Mouse (Mus musculus) urinary bladder, postnatal 36 days (tissue): Measurements from ENCODE around the gene Trim43b.
"Not testable (repeated sequence)": the region's sequence is repeated elsewhere in the genome, so short reads cannot be mapped to it uniquely, and the experiment has no call there.

Experiments used
- DNase-seq, 2 experiments: peaks; one replicate each; pipeline ENCODE4 v3.0.0; 2022; ENCODE audit warnings: low spot score in 2 of 2, mixed read lengths in 1 of 2

The Trim43b gene

DNA sequence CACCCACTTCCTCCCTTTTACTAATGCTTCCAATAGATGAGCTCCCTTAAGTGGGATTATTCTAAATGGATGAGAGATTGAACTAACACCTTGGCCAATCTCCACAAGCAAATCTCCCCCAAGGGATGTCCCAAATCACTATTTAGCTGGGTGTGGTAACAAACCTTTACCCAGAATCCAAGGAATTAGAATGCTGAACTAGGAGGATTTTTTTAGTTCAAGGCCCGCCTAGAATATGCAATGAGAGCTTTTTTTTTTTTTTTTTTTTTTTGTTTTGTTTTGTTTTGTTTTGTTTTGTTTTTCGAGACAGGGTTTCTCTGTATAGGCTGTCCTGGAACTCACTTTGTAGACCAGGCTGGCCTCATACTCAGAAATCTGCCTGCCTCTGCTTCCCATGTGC is at the start of gene Trim43b:
Gene Trim43b (minus strand): TSS at position 101 of the 400 bp plus-strand sequence.
- DNase-seq, result not testable (repeated sequence)

DNA sequence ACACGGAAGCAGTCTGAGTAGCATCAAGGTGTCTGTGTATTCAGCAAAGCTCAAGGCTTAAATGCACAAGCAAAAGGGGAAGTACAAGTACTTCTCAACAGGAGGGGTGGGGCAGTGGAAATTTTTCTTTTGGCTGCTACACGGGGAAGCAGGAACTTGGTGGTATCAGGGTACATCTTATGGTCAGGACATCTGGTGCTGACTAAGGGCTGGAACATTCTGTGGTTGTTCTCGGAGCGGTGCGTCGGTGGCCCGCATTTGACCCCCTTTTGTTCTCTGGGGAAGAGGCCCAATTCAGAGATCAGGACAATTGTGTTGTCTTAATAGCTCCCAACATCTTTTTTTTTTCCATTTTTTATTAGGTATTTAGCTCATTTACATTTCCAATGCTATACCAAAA is 11.9 kb upstream of the Trim43b start:
- DNase-seq, result not testable (repeated sequence)

DNA sequence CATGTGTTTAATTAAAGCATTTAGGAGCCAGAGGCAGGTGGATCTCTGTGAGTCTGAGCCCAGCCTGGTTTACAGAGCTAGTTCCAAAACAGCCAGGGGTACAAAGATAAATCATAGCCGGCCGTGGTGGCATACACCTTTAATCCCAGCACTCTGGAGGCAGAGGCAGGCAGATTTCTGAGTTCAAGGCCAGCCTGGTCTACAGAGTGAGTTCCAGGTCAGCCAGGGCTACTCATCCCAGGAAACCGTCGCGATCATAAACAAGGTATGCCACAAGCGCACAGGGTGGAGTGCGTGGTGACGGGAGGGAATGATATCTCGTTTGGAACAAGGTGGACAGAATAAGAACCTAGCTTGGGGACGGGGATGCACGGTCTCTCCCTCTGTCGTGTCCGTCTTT is 5.9 kb downstream of the Trim43b start:
- not testable (repeated sequence) for DNase-seq

DNA sequence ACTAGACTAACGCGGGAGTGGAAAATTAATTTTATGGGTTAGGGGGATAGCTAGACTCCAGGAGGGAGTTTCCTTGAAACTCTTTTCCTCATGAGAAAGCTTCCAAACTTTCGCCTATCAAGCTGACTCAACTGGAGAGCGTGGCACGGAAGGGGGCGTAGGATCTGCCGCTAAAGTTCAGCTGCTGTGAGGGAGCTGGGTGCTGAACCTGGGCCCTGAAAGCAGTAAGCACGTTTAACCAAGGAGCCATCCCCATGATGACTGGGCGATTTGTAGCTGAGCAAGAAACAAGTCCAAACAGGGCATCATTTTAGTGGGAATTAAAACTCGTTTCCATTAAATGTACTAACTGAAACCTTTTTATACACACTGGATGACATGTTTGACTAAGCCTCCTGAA is 13.0 kb downstream of the Trim43b start:
- DNase-seq, result not testable (repeated sequence)

- not testable (repeated sequence) for DNase-seq
These were observed 16.1 kb downstream of the Trim43b start for GRCm38 (mm10) chr9:89076508-89076907.

DNA sequence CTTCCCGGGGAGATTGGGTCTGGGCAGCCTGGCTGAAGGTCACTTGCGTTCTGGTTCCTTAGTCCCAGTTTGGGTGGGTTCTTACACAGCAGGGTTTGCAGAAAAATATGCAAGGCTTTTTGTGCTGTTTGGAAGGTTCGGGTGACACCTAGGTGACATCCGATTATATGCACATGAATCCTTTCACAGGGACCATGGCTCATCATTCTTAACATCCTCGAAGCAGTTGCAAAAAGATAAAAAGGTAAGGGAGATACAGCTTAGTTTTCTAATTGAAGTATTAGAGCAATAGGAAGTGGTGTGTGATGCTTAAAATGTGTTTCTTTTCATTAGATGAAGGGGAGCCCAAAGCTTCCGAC is 25.5 kb downstream of the Trim43b start:
- not testable (repeated sequence) for DNase-seq

- DNase-seq, result peak; percentile 36 to 73
These were observed 26.1 kb downstream of the Trim43b start for GRCm38 (mm10) chr9:89066378-89067142.
